Mouse (Mus musculus) lung, postnatal 0 days (tissue): ENCODE measurements at regions not wholly inside any gene's neighbourhood (a gene's known extent, or its start where the extent isn't known, plus 50 kb on each side); places are given as distances from the start of the nearest gene placed in this dataset.
A peak's percentile ranks its signal among the peaks of the same experiment; 100 is the strongest.

ENCODE experiments used
- ATAC-seq: fragments of 200-750 bp; cut with Nextera tagmentation; 2 replicates; pipeline ENCODE4 v1.8.0; 2017; ENCODE audit warnings: moderate library complexity
- DNase-seq: peaks from one replicate; pipeline ENCODE4 v3.0.0-alpha.2; 2016; ENCODE audit warnings: low spot score
- H3K27ac ChIP-seq: fragments of 300-500 bp; sonication (generic); 2 replicates; pipeline ENCODE4 v1.5.1; 2014; ENCODE audit warnings: antibody characterized with exemption, mild to moderate bottlenecking, low read length, mixed read lengths
- H3K27me3 ChIP-seq: fragments of 300-500 bp; sonication (generic); replicated peaks from 2 replicates; pipeline ENCODE4 v1.6.1; 2014; ENCODE audit warnings: low read length, mixed read lengths; ENCODE audit not compliant: insufficient read depth
- H3K36me3 ChIP-seq: fragments of 300-500 bp; sonication (generic); 2 replicates; pipeline ENCODE4 v1.6.1; 2014; ENCODE audit warnings: low read length, mixed read lengths; ENCODE audit not compliant: insufficient read depth
- H3K4me1 ChIP-seq: fragments of 300-500 bp; sonication (generic); 2 replicates; pipeline ENCODE4 v1.6.1; 2014; ENCODE audit warnings: antibody characterized with exemption, low read depth, low read length, mixed read lengths; ENCODE audit not compliant: insufficient read depth
- H3K4me2 ChIP-seq: fragments of 300-500 bp; sonication (generic); replicated peaks from 2 replicates; pipeline ENCODE4 v1.6.1; 2014; ENCODE audit warnings: low read depth, mild to moderate bottlenecking, low read length, moderate library complexity, mixed read lengths
- H3K4me3 ChIP-seq: fragments of 300-500 bp; sonication (generic); 2 replicates; pipeline ENCODE4 v1.5.1; 2014; ENCODE audit warnings: low read depth, low read length
- H3K9ac ChIP-seq: fragments of 300-500 bp; sonication (generic); replicated peaks from 2 replicates; pipeline ENCODE4 v1.6.1; 2014; ENCODE audit warnings: low read depth, mild to moderate bottlenecking
- H3K9me3 ChIP-seq: fragments of 300-500 bp; sonication (generic); 2 replicates; pipeline ENCODE4 v1.6.1; 2016; ENCODE audit warnings: low read length, mixed read lengths
- CTCF ChIP-seq: IDR thresholded peaks from 2 replicates; pipeline ENCODE4 v1.5.1; 2016; ENCODE audit warnings: antibody characterized with exemption, mild to moderate bottlenecking
- EP300 ChIP-seq: IDR thresholded peaks from 2 replicates; pipeline ENCODE4 v1.6.1; 2016; ENCODE audit warnings: antibody characterized with exemption, mild to moderate bottlenecking, control low read depth
- WGBS: fragments of 180-500 bp; shearing (Covaris S2); extraction: QIAGEN DNeasy Blood & Tissue Kit; methylation state at CpG from one replicate; pipeline ENCODE4 v1.1.7; 2014; 5-methylcytosine and 5-hydroxymethylcytosine counted together

DNA sequence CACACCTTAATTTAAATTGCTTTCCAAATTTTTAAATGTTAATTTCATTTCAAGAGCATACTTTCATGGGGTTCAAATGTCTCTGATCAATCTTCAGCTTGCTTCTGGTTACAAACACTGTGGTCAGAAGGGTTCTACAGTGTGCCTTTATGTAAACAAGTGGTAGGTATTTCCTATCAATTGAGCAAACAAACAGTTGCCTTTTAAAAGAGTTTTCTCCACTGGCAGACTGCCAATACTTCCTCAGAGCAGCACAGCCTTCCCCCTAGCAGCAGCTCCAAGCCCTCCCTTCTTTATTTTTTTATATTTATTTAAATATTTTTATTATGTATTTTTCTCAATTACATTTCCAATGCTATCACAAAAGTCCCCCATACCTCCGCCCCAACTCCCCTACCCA, 977.8 kb downstream of the Fstl5 start:
- H3K4me1 ChIP-seq: no peaks in the 10 kb centered on the region
- H3K9ac ChIP-seq: no peak overlapping the region
- no peaks in the 10 kb centered on the region for H3K9me3 ChIP-seq
- no peaks in the 10 kb centered on the region for H3K36me3 ChIP-seq
- WGBS: 72% methylated on average over 1 of the region's 1 CpGs
- no peaks in the 10 kb centered on the region for H3K27me3 ChIP-seq
- DNase-seq (peak; percentile 13), ATAC-seq (no peak)
- H3K4me2 ChIP-seq: no peak overlapping the region
- TF ChIP-seq EP300 (no peak), CTCF (no peak)
- H3K4me3 ChIP-seq: no peak overlapping the region
- no peak overlapping the region for H3K27ac ChIP-seq

DNA sequence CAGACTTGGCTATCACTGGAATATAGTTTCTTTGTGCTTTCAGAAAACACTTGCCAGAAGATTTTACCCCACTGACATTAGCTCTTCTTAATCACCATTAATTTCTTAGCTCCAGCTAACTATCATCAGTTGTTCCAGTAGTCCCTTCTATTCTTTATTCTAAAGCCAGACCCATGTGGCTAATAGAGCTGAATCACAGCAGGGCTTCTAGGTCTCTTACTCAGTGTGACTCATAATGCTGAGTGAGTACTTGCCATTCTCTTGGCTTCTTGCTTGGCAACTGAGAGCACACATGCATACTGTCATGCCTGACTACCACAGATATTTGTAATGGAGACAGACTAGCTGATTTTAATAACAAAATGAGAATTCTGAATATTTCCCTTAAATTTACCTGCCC, 1001.0 kb downstream of the Fstl5 start:
- Histone ChIP-seq H3K27ac (no peak overlapping the region), H3K9ac (no peak overlapping the region), H3K4me2 (no peak overlapping the region), H3K9me3 (no peaks in the 10 kb centered on the region), H3K4me1 (no peaks in the 10 kb centered on the region), H3K4me3 (no peak overlapping the region), H3K27me3 (no peaks in the 10 kb centered on the region), H3K36me3 (no peaks in the 10 kb centered on the region)
- DNase-seq (no peak), ATAC-seq (no peak)
- TF ChIP-seq EP300 (no peak), CTCF (no peak)

GRCm38 (mm10) chr3:77091812-77092211, 1017.7 kb downstream of the Fstl5 start:
- H3K4me2 ChIP-seq: no peak overlapping the region
- H3K9ac ChIP-seq: no peak overlapping the region
- no peak overlapping the region for H3K4me3 ChIP-seq
- ATAC-seq: peak; percentile 28; the same call in 1 of the 2 replicates
- H3K4me1 ChIP-seq: no peaks in the 10 kb centered on the region
- H3K27me3 ChIP-seq: no peaks in the 10 kb centered on the region
- no peak overlapping the region for H3K27ac ChIP-seq
- no peaks in the 10 kb centered on the region for H3K9me3 ChIP-seq
- DNase-seq: peak; percentile 25
- 47% methylated on average over 3 of the region's 3 CpGs for WGBS
- H3K36me3 ChIP-seq: no peaks in the 10 kb centered on the region
- TF ChIP-seq EP300 (no peak), CTCF (no peak)

GRCm38 (mm10) chr3:77112969-77113368, 1038.9 kb downstream of the Fstl5 start:
- TF ChIP-seq EP300: no peak
- TF ChIP-seq CTCF: no peak
- WGBS: 34% methylated on average over 2 of the region's 2 CpGs
- Histone ChIP-seq H3K36me3 (no peaks in the 10 kb centered on the region), H3K4me3 (no peak overlapping the region), H3K9ac (no peak overlapping the region), H3K9me3 (no peaks in the 10 kb centered on the region), H3K4me1 (no peaks in the 10 kb centered on the region), H3K4me2 (no peak overlapping the region), H3K27me3 (no peaks in the 10 kb centered on the region), H3K27ac (no peak overlapping the region)
- ATAC-seq (no peak), DNase-seq (peak; percentile 19)

DNA sequence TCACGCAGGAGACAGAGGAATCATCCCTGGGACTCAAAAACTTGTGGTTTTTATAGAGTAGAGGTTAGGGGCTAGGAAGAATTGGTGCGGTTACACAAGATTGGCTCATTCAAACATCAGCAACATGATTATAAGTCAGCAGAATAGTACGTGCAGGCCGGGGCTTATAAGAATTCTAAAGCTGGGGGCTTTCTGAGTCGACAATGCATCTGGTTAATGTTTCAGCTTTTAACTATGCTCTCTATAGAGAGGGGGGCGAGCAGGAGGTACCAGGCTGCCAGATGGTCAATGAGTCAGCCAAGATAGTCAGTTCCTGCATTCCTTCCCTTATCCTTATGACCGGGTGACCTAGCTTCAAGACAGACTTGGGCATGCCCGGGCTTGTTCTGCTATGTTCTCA, 1046.5 kb downstream of the Fstl5 start:
- H3K4me2 ChIP-seq: no peak overlapping the region
- H3K36me3 ChIP-seq: no peaks in the 10 kb centered on the region
- H3K9ac ChIP-seq: no peak overlapping the region
- no peaks in the 10 kb centered on the region for H3K9me3 ChIP-seq
- DNase-seq (no peak), ATAC-seq (no peak)
- no peak overlapping the region for H3K27ac ChIP-seq
- no peak overlapping the region for H3K4me3 ChIP-seq
- TF ChIP-seq CTCF (no peak), EP300 (no peak)
- 85% methylated on average over 8 of the region's 8 CpGs for WGBS
- H3K4me1 ChIP-seq: no peaks in the 10 kb centered on the region
- H3K27me3 ChIP-seq: no peaks in the 10 kb centered on the region

GRCm38 (mm10) chr3:77151636-77152035, 1077.6 kb downstream of the Fstl5 start:
- H3K4me3 ChIP-seq: no peak overlapping the region
- no peak overlapping the region for H3K9ac ChIP-seq
- 54% methylated on average over 1 of the region's 1 CpGs for WGBS
- no peaks in the 10 kb centered on the region for H3K4me1 ChIP-seq
- TF ChIP-seq EP300 (no peak), CTCF (no peak)
- no peak overlapping the region for H3K27ac ChIP-seq
- ATAC-seq (no peak), DNase-seq (no peak)
- H3K9me3 ChIP-seq: no peaks in the 10 kb centered on the region
- no peak overlapping the region for H3K4me2 ChIP-seq
- no peaks in the 10 kb centered on the region for H3K27me3 ChIP-seq
- no peaks in the 10 kb centered on the region for H3K36me3 ChIP-seq

DNA sequence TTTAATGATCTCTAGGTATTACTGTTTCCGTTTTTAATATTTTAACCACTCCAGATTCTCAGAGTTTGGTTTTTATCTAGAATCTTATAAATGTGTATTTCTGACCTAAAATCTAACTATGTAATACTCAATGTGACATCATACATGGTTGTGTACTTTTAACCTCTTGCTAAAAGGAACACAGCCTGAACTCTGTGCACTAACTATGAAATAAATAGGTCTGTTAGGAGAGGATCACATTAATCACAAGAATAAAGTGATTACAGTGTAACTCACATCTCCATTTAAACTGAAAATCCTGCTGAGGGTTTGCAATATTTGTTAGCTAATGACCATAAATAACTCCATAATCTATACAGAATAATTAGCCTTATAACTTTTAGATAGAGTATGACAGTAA, 1123.8 kb downstream of the Fstl5 start:
- DNase-seq (no peak), ATAC-seq (no peak)
- WGBS: 56% methylated on average over 1 of the region's 1 CpGs
- Histone ChIP-seq H3K27ac (no peak overlapping the region), H3K9me3 (no peaks in the 10 kb centered on the region), H3K4me1 (no peaks in the 10 kb centered on the region), H3K9ac (no peak overlapping the region), H3K4me3 (no peak overlapping the region), H3K27me3 (no peaks in the 10 kb centered on the region), H3K36me3 (no peaks in the 10 kb centered on the region), H3K4me2 (no peak overlapping the region)
- no peak for TF ChIP-seq EP300
- no peak for TF ChIP-seq CTCF
